8 mouse cellular contexts compared by ENCODE assay signal in genomic region chr7:117753296-117753695, GRCm38 (mm10).
DNase-seq lines count a peak whose midpoint lies in the region; ATAC-seq lines count a peak whose summit lies in the region.

No protein-coding gene starts in this region.

- ATAC-seq in cerebellum, adult (ENCODE audit: insufficient number of reproducible peaks, low FRiP score, low TSS enrichment): no peak

- intact Hi-C loops in left cerebral cortex, postnatal 25 days (cut with DNase I): no loop called here
- intact Hi-C loops in heart, postnatal 25 days (cut with DNase I): no loop called here

- DNase-seq in cerebellum, adult 11 months: peak; percentile 7
- DNase-seq in adrenal gland, adult 8-10 months: peak; percentile 37
- DNase-seq in frontal cortex, postnatal 14 days (ENCODE audit: low spot score in 2 of 2): peak; percentile 16 to 22
- peak; percentile 30 to 67 for DNase-seq in left cerebral cortex, postnatal 25 days (ENCODE audit: low spot score in 2 of 2)
- no peak for DNase-seq in thymus, postnatal 14 days
- no peak for DNase-seq in thymus, postnatal 0 days (ENCODE audit: low spot score)
- no peak for DNase-seq in heart, postnatal 25 days (ENCODE audit: low spot score)

Comparison
In these comparisons a context has a peak if more than half of its experiments do, and no peak if none do; other contexts are left out.
1. DNase-seq: peak in cerebellum, adult 11 months (single experiment), adrenal gland, adult 8-10 months (single experiment), frontal cortex, postnatal 14 days (2 of 2) and left cerebral cortex, postnatal 25 days (2 of 2); none in thymus, postnatal 14 days (single experiment), thymus, postnatal 0 days (single experiment) and heart, postnatal 25 days (single experiment).